Mouse (Mus musculus) lung, embryonic 15.5 days (tissue): ENCODE measurements around the gene Rabgap1l. TPM values are rescaled to one million over a fixed set of nuclear protein-coding genes. Genes with fewer than 3 reads are reported as not detected.
A peak's percentile ranks its signal among the peaks of the same experiment; 100 is the strongest.

ENCODE experiments used
- ATAC-seq: fragments of 200-750 bp; cut with Nextera tagmentation; 2 replicates; pipeline ENCODE4 v1.8.0; 2017; ENCODE audit warnings: moderate number of reproducible peaks, borderline replicate concordance; ENCODE audit not compliant: low FRiP score, low TSS enrichment; ENCODE audit errors: extremely low read depth
- H3K27ac ChIP-seq: fragments of 300-500 bp; sonication (generic); 2 replicates; pipeline ENCODE4 v1.5.1; 2015; ENCODE audit warnings: moderate library complexity, mild to moderate bottlenecking, inconsistent platforms
- H3K27me3 ChIP-seq: fragments of 300-500 bp; sonication (generic); 2 replicates; pipeline ENCODE4 v1.6.1; 2015; ENCODE audit warnings: inconsistent platforms
- H3K36me3 ChIP-seq: fragments of 300-500 bp; sonication (generic); 2 replicates; pipeline ENCODE4 v1.6.1; 2015; ENCODE audit warnings: inconsistent platforms
- H3K4me1 ChIP-seq: fragments of 300-500 bp; sonication (generic); 2 replicates; pipeline ENCODE4 v1.6.1; 2015; ENCODE audit warnings: inconsistent platforms
- H3K4me2 ChIP-seq: fragments of 300-500 bp; sonication (generic); 2 replicates; pipeline ENCODE4 v1.6.1; 2015; ENCODE audit warnings: inconsistent platforms, mild to moderate bottlenecking, moderate library complexity
- H3K4me3 ChIP-seq: fragments of 300-500 bp; sonication (generic); 2 replicates; pipeline ENCODE4 v1.5.1; 2015; ENCODE audit warnings: mild to moderate bottlenecking, inconsistent platforms
- H3K9ac ChIP-seq: fragments of 300-500 bp; sonication (generic); 2 replicates; pipeline ENCODE4 v1.6.1; 2015; ENCODE audit warnings: inconsistent platforms
- H3K9me3 ChIP-seq: fragments of 300-500 bp; sonication (generic); 2 replicates; pipeline ENCODE4 v1.6.1; 2016; ENCODE audit warnings: inconsistent platforms
- WGBS: fragments of 180-500 bp; shearing (Covaris S2); methylation state at CpG from one replicate; pipeline ENCODE4 v1.1.7; 2015; 5-methylcytosine and 5-hydroxymethylcytosine counted together
- polyA plus RNA-seq: library from polyadenylated mRNA; unstranded; fragments of >200 nt; fragmentation: Nextera tagmentation; extraction: Ambion mirVana; gene quantifications from 2 replicates; pipeline ENCODE4 v1.2.1, GENCODE M21; 2015

Rabgap1l gene
- polyA plus RNA-seq, 1 experiment from 2014 or later: 24.0 TPM

DNA sequence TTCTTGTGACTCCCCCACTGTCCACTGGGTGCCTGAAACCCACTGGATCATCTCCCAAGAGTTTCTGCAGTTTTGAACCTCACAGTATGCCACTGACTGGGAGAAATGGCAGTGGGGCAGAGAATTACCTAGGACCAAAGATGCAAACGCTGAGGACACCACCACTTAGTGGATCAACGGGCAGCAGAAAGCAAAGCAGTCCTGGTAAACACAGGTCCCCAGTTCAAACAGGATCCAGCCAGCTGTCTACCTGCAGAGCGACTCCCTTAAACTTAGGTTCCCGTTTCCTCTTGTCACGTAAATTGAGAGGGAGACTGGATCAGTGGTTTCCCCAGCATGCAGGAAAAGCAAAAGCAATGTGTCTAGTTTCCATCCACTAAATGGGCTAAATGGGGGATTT lies 483.1 kb downstream of the Rabgap1l start:
- Histone ChIP-seq H3K9me3 (no peaks in the 10 kb centered on the region), H3K4me3 (no peak overlapping the region), H3K9ac (no peak overlapping the region), H3K4me1 (peaks cover 19% of the 10 kb centered on the region; the same call in 1 of the 2 replicates), H3K36me3 (no peaks in the 10 kb centered on the region), H3K27me3 (no peaks in the 10 kb centered on the region), H3K4me2 (no peak overlapping the region), H3K27ac (peak overlapping the region; percentile 16)
- 47% methylated on average over 5 of the region's 5 CpGs for WGBS
- no peak for ATAC-seq

DNA sequence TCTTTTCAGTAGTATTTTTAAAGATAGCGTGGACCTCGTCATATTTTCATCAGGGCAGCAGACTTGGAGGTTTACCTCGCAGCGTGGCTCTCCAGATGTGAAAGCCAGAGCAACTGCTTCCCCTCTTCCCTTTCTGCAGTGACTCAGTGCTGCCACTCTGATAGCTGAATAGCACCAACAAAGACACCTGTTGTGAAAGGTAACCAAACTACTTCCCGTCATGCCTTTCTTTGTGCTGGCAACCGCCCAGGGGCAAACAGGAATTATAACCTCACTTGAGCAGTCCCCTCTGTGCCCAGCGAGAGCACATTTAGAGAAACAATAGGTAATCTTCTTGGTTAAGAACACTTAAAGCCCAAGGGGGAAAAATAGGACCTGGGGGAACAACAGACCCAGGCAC lies 484.0 kb downstream of the Rabgap1l start:
- Histone ChIP-seq H3K9ac (no peak overlapping the region), H3K4me1 (peaks cover 19% of the 10 kb centered on the region; the same call in 1 of the 2 replicates), H3K9me3 (no peaks in the 10 kb centered on the region), H3K4me2 (peak overlapping the region; percentile 42), H3K27ac (peak overlapping the region; percentile 75), H3K4me3 (peak overlapping the region; percentile 29), H3K36me3 (no peaks in the 10 kb centered on the region), H3K27me3 (no peaks in the 10 kb centered on the region)
- 22% methylated on average over 7 of the region's 7 CpGs for WGBS
- peak; percentile 56; the same call in 1 of the 2 replicates for ATAC-seq

GRCm38 (mm10) chr1:160308498-160308897 lies 484.5 kb downstream of the Rabgap1l start:
- Histone ChIP-seq H3K4me1 (peaks cover 19% of the 10 kb centered on the region; the same call in 1 of the 2 replicates), H3K4me3 (peak overlapping the region; percentile 29), H3K36me3 (no peaks in the 10 kb centered on the region), H3K9me3 (no peaks in the 10 kb centered on the region), H3K27me3 (no peaks in the 10 kb centered on the region), H3K27ac (peak overlapping the region; percentile 75), H3K9ac (0 out of 2 replicates have a peak overlapping the region, but pooled peaks have one; percentile 16), H3K4me2 (peak overlapping the region; percentile 42)
- ATAC-seq: no peak
- WGBS: 33% methylated on average over 7 of the region's 7 CpGs

DNA sequence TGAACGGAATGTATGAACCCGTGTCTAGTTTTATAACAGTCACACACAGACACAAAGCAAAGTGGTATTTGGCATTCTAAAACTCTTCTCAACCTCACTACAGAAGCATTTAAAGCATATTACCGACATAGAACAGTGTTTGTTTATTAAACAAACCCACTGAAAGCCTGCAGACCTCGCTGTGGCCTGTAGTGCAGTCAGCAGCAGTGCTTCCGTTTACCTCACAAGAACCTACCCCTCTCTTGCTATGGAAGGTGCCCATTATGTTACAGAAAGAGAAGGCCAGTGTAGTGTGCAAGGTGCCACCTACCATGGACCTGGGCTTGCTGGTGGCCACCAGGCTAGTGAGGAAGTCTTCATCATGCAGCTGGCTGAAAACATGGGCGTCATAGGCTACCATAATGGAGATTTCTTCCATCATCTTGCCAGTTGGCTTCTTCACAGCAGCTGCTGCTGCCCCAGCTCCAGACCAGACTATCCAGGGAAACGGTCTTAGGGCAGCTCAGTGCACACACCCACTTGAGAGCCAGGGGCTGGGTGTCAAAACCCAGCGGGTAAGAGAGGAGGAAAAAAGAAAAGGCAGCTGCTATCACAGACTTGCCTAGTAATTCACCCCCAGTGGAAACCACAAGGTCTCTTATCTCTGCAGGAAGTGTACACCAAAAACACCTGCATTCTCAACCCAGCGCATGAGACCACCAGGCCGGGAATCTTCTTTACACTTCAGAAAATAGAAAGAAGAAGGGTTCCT lies 486.0 kb downstream of the Rabgap1l start:
- peak; percentile 40 for ATAC-seq
- Histone ChIP-seq H3K27me3 (no peaks in the 10 kb centered on the region), H3K9me3 (no peaks in the 10 kb centered on the region), H3K4me1 (peaks cover 19% of the 10 kb centered on the region; the same call in 1 of the 2 replicates), H3K9ac (no peak overlapping the region), H3K4me3 (peak overlapping the region; percentile 10; the same call in 1 of the 2 replicates), H3K36me3 (no peaks in the 10 kb centered on the region), H3K4me2 (peak overlapping the region; percentile 37), H3K27ac (peak overlapping the region; percentile 74)
- WGBS: 30% methylated on average over 10 of the region's 10 CpGs

GRCm38 (mm10) chr1:160306336-160306735 lies 486.7 kb downstream of the Rabgap1l start:
- no peak overlapping the region for H3K4me3 ChIP-seq
- no peak overlapping the region for H3K9ac ChIP-seq

GRCm38 (mm10) chr1:160305826-160306225 lies 487.2 kb downstream of the Rabgap1l start:
- no peak for ATAC-seq
- 76% methylated on average over 1 of the region's 1 CpGs for WGBS

More at GRCm38 (mm10) chr1:160306336-160306735, 486.7 kb downstream of the Rabgap1l start:
- no peak overlapping the region for H3K27ac ChIP-seq
- ATAC-seq: no peak
- H3K27me3 ChIP-seq: no peaks in the 10 kb centered on the region
- 51% methylated on average over 6 of the region's 6 CpGs for WGBS
- H3K4me2 ChIP-seq: peak overlapping the region; percentile 37; the same call in 1 of the 2 replicates
- peaks cover 19% of the 10 kb centered on the region; the same call in 1 of the 2 replicates for H3K4me1 ChIP-seq
- no peaks in the 10 kb centered on the region for H3K36me3 ChIP-seq
- no peaks in the 10 kb centered on the region for H3K9me3 ChIP-seq

DNA sequence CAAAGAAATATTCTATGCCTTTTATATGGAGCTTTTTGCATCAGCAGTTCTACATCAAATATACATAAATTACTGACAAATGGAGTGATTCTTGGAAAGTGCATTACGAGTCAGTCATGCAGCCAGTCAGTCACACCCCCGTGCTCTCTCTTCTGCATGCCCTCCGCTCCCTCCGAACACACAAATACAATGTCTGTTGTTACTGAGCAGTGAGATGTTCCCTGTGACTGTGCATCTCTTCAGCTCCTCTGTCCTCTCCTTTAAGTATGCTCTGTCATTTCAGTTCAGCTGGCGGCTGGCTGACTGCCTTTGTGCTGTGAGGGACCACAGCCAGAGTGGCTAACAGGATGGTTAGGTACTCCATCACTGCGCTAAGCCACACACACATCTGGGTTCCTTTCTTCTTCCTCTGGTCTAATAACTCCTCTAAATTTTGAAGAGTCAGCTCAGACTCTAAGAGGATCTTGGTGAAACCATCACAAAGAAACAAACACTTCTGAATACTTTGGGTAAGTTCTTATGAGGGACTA lies 488.0 kb downstream of the Rabgap1l start:
- ATAC-seq: no peak
- Histone ChIP-seq H3K4me3 (no peak overlapping the region), H3K27me3 (no peaks in the 10 kb centered on the region), H3K27ac (no peak overlapping the region), H3K36me3 (no peaks in the 10 kb centered on the region), H3K4me1 (peaks cover 14% of the 10 kb centered on the region; the same call in 1 of the 2 replicates), H3K9me3 (no peaks in the 10 kb centered on the region), H3K4me2 (no peak overlapping the region), H3K9ac (no peak overlapping the region)
- 65% methylated on average over 6 of the region's 6 CpGs for WGBS

More at GRCm38 (mm10) chr1:160305826-160306225, 487.2 kb downstream of the Rabgap1l start:
- H3K4me3 ChIP-seq: no peak overlapping the region
- no peaks in the 10 kb centered on the region for H3K9me3 ChIP-seq
- no peak overlapping the region for H3K4me2 ChIP-seq
- peaks cover 19% of the 10 kb centered on the region; the same call in 1 of the 2 replicates for H3K4me1 ChIP-seq
- no peak overlapping the region for H3K27ac ChIP-seq
- no peak overlapping the region for H3K9ac ChIP-seq
- H3K36me3 ChIP-seq: no peaks in the 10 kb centered on the region
- no peaks in the 10 kb centered on the region for H3K27me3 ChIP-seq

DNA sequence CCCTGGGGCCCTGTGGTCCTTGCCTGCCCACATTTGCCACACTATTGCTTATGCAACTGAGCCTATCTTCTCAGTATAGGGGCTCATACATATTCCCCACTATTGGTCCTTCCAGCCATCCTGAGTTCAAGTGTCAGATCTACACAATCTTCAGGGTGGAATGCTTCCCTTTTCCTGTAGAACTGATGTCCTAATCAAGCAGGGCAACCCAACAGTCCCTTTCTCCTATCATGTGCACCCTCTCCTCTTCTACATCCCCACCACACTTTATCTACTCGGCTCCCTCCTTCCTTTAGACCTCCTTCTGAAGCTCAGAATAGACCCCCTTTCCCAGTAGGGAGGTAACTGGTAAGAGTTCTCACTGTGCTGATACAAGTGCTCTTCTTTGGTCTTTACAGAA lies 490.7 kb downstream of the Rabgap1l start:
- no peak for ATAC-seq
- no peak overlapping the region for H3K4me2 ChIP-seq
- WGBS: 84% methylated on average over 1 of the region's 1 CpGs
- H3K36me3 ChIP-seq: no peaks in the 10 kb centered on the region
- H3K4me3 ChIP-seq: no peak overlapping the region
- H3K27me3 ChIP-seq: no peaks in the 10 kb centered on the region
- H3K4me1 ChIP-seq: peaks cover 8% of the 10 kb centered on the region; the same call in 1 of the 2 replicates
- no peak overlapping the region for H3K27ac ChIP-seq
- no peaks in the 10 kb centered on the region for H3K9me3 ChIP-seq
- no peak overlapping the region for H3K9ac ChIP-seq

DNA sequence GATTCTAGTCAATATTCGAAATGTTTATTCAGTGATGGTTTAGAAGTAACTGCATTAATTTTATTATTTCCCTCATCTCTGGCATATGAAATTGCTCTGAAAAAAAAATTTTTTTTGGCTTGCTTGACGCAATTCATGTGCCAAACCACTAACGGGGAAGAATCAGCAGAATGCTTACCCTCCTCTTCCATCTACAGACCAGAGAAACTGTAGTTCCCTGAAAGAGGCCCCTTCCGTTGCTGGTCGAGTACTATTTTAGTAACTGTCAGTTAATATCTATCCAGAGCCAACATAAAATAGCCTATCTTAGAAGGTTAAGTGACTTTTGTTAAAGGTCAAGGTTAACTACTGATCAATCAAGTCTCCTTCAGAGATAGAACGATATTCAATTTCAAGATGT lies 491.9 kb downstream of the Rabgap1l start:
- 47% methylated on average over 6 of the region's 6 CpGs for WGBS
- H3K4me1 ChIP-seq: 0 out of 2 replicates have a peak, but pooled peaks cover 2% of the 10 kb centered on the region
- H3K36me3 ChIP-seq: no peaks in the 10 kb centered on the region
- no peak overlapping the region for H3K9ac ChIP-seq
- no peak for ATAC-seq
- no peak overlapping the region for H3K4me2 ChIP-seq
- H3K4me3 ChIP-seq: no peak overlapping the region
- H3K27me3 ChIP-seq: no peaks in the 10 kb centered on the region
- no peaks in the 10 kb centered on the region for H3K9me3 ChIP-seq
- no peak overlapping the region for H3K27ac ChIP-seq

GRCm38 (mm10) chr1:160300704-160301103 lies 492.3 kb downstream of the Rabgap1l start:
- WGBS: 82% methylated on average over 2 of the region's 2 CpGs
- H3K9me3 ChIP-seq: no peaks in the 10 kb centered on the region
- no peaks in the 10 kb centered on the region for H3K36me3 ChIP-seq
- H3K4me2 ChIP-seq: no peak overlapping the region
- no peak overlapping the region for H3K9ac ChIP-seq
- no peaks in the 10 kb centered on the region for H3K27me3 ChIP-seq
- H3K4me3 ChIP-seq: no peak overlapping the region
- no peak for ATAC-seq
- H3K4me1 ChIP-seq: 0 out of 2 replicates have a peak, but pooled peaks cover 2% of the 10 kb centered on the region
- H3K27ac ChIP-seq: no peak overlapping the region

GRCm38 (mm10) chr1:160299979-160300378 lies 493.0 kb downstream of the Rabgap1l start:
- Histone ChIP-seq H3K36me3 (no peaks in the 10 kb centered on the region), H3K4me3 (no peak overlapping the region), H3K9ac (no peak overlapping the region), H3K27me3 (no peaks in the 10 kb centered on the region), H3K4me2 (no peak overlapping the region), H3K9me3 (no peaks in the 10 kb centered on the region), H3K27ac (no peak overlapping the region), H3K4me1 (0 out of 2 replicates have a peak, but pooled peaks cover under 1% of the 10 kb centered on the region)
- ATAC-seq: no peak
- WGBS: 66% methylated on average over 4 of the region's 4 CpGs

DNA sequence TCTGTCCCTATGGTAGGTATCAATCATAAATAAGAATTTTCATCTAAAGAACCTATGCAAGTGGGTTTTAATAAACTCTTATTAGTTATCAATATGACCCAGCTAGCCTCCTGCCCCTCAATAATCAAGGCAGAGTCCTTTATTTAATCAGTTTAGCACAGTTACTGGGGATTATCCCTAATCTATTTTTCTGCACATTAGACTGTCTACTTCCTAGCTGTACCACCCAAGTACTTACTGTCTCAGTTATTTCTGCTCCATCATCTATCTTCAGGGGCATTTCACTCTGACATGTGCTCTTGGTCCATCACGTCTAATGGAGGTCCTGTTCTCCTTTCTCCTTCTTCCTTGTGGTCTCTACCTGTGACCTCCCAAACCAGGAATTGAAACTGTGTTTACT lies 494.1 kb downstream of the Rabgap1l start:
- no peak overlapping the region for H3K4me3 ChIP-seq
- no peaks in the 10 kb centered on the region for H3K9me3 ChIP-seq
- no peak overlapping the region for H3K9ac ChIP-seq
- no peak overlapping the region for H3K27ac ChIP-seq
- no peaks in the 10 kb centered on the region for H3K4me1 ChIP-seq
- no peaks in the 10 kb centered on the region for H3K36me3 ChIP-seq
- ATAC-seq: no peak
- no peaks in the 10 kb centered on the region for H3K27me3 ChIP-seq
- WGBS: 73% methylated on average over 1 of the region's 1 CpGs
- no peak overlapping the region for H3K4me2 ChIP-seq
